Mouse (Mus musculus): ENCODE measurements around the gene Olfr96. TPM values are rescaled to one million over a fixed set of nuclear protein-coding genes. Genes with fewer than 3 reads are reported as not detected.

Olfr96 gene
- polyA plus RNA-seq (2015; fragmentation: Nextera tagmentation; extraction: Ambion mirVana): not detected in 2 replicates

- Histone ChIP-seq H3K4me1 (no peaks in the 10 kb centered on the region), H3K4me2 (no peak within 1 kb of the TSS), H3K27ac (no peak within 1 kb of the TSS), H3K36me3 (no peaks in the 10 kb centered on the region), H3K9me3 (no peaks in the 10 kb centered on the region), H3K27me3 (replicated peaks) (no peaks in the 10 kb centered on the region), H3K9ac (no peak within 1 kb of the TSS), H3K4me3 (replicated peaks) (no peak within 1 kb of the TSS)
- 57% methylated on average over 4 of the region's 4 CpGs for WGBS
- no peak for ATAC-seq (ENCODE audit: insufficient read depth, low FRiP score, low read depth)
These were observed at the start of gene Olfr96 for GRCm38 (mm10) chr17:37219846-37220245. Gene Olfr96 (plus strand): TSS chr17:37220146.

GRCm38 (mm10) chr17:37185474-37185873, 34.5 kb upstream of the Olfr96 start:
- 33% methylated on average over 6 of the region's 6 CpGs for WGBS
- ATAC-seq (ENCODE audit: insufficient read depth, low FRiP score, low read depth): no peak
- no peak overlapping the region for H3K27ac ChIP-seq
- H3K4me2 ChIP-seq: no peak overlapping the region
- H3K27me3 ChIP-seq (replicated peaks): no peaks in the 10 kb centered on the region
- no peak overlapping the region for H3K9ac ChIP-seq
- no peaks in the 10 kb centered on the region for H3K4me1 ChIP-seq
- no peaks in the 10 kb centered on the region for H3K9me3 ChIP-seq
- H3K36me3 ChIP-seq: no peaks in the 10 kb centered on the region
- no peak overlapping the region for H3K4me3 ChIP-seq (replicated peaks)

- H3K4me3 ChIP-seq (replicated peaks): no peak overlapping the region
- H3K9me3 ChIP-seq: no peaks in the 10 kb centered on the region
- no peaks in the 10 kb centered on the region for H3K27me3 ChIP-seq (replicated peaks)
- H3K36me3 ChIP-seq: no peaks in the 10 kb centered on the region
- 39% methylated on average over 2 of the region's 2 CpGs for WGBS
- no peak for ATAC-seq (ENCODE audit: insufficient read depth, low FRiP score, low read depth)
- no peak overlapping the region for H3K9ac ChIP-seq
- no peak overlapping the region for H3K4me2 ChIP-seq
- no peak overlapping the region for H3K27ac ChIP-seq
- H3K4me1 ChIP-seq: no peaks in the 10 kb centered on the region
These were observed 29.2 kb upstream of the Olfr96 start for GRCm38 (mm10) chr17:37190711-37191110.

GRCm38 (mm10) chr17:37193032-37193431, 26.9 kb upstream of the Olfr96 start:
- Histone ChIP-seq H3K27me3 (replicated peaks) (peaks cover 21% of the 10 kb centered on the region), H3K4me3 (replicated peaks) (no peak overlapping the region), H3K4me1 (peaks cover 9% of the 10 kb centered on the region; the same call in 1 of the 2 replicates), H3K9ac (no peak overlapping the region), H3K4me2 (no peak overlapping the region), H3K27ac (no peak overlapping the region), H3K9me3 (no peaks in the 10 kb centered on the region), H3K36me3 (no peaks in the 10 kb centered on the region)
- ATAC-seq (ENCODE audit: insufficient read depth, low FRiP score, low read depth): no peak

- H3K9ac ChIP-seq: no peak within 1 kb of the TSS
- no peak within 1 kb of the TSS for H3K27ac ChIP-seq
- no peak within 1 kb of the TSS for H3K4me3 ChIP-seq (replicated peaks)
- H3K4me1 ChIP-seq: peaks cover 9% of the 10 kb centered on the region; the same call in 1 of the 2 replicates
- WGBS: 83% methylated on average over 2 of the region's 2 CpGs
- peaks cover 27% of the 10 kb centered on the region for H3K27me3 ChIP-seq (replicated peaks)
- H3K36me3 ChIP-seq: no peaks in the 10 kb centered on the region
- H3K9me3 ChIP-seq: no peaks in the 10 kb centered on the region
- H3K4me2 ChIP-seq: no peak within 1 kb of the TSS
- no peak for ATAC-seq (ENCODE audit: insufficient read depth, low FRiP score, low read depth)
These were observed 26.3 kb upstream of the Olfr96 start, which contains the start of gene Ubd for GRCm38 (mm10) chr17:37193656-37194055. Gene Ubd (plus strand): TSS chr17:37193892.

GRCm38 (mm10) chr17:37194782-37195181, 25.2 kb upstream of the Olfr96 start:
- Histone ChIP-seq H3K4me3 (replicated peaks) (no peak overlapping the region), H3K27me3 (replicated peaks) (peaks cover 29% of the 10 kb centered on the region), H3K9ac (no peak overlapping the region), H3K9me3 (no peaks in the 10 kb centered on the region), H3K36me3 (no peaks in the 10 kb centered on the region), H3K27ac (no peak overlapping the region), H3K4me2 (no peak overlapping the region), H3K4me1 (peaks cover 9% of the 10 kb centered on the region; the same call in 1 of the 2 replicates)
- no peak for ATAC-seq (ENCODE audit: insufficient read depth, low FRiP score, low read depth)
- 74% methylated on average over 5 of the region's 5 CpGs for WGBS

- Histone ChIP-seq H3K9ac (no peak overlapping the region), H3K36me3 (no peaks in the 10 kb centered on the region), H3K27me3 (replicated peaks) (peaks cover 29% of the 10 kb centered on the region), H3K4me2 (peak overlapping the region; percentile 98), H3K4me3 (replicated peaks) (peak overlapping the region; percentile 51), H3K4me1 (peaks cover 9% of the 10 kb centered on the region; the same call in 1 of the 2 replicates), H3K27ac (no peak overlapping the region), H3K9me3 (no peaks in the 10 kb centered on the region)
- peak; percentile 65; the same call in 1 of the 2 replicates for ATAC-seq (ENCODE audit: insufficient read depth, low FRiP score, low read depth)
- under 1% methylated on average over 77 of the region's 77 CpGs for WGBS
These were observed 22.9 kb upstream of the Olfr96 start for GRCm38 (mm10) chr17:37196845-37197724.

- H3K4me1 ChIP-seq: peaks cover 9% of the 10 kb centered on the region; the same call in 1 of the 2 replicates
- no peak within 1 kb of the TSS for H3K27ac ChIP-seq
- no peak for ATAC-seq (ENCODE audit: insufficient read depth, low FRiP score, low read depth)
- no peak within 1 kb of the TSS for H3K4me2 ChIP-seq
- no peaks in the 10 kb centered on the region for H3K36me3 ChIP-seq
- 82% methylated on average over 2 of the region's 2 CpGs for WGBS
- no peak within 1 kb of the TSS for H3K4me3 ChIP-seq (replicated peaks)
- H3K27me3 ChIP-seq (replicated peaks): peaks cover 29% of the 10 kb centered on the region
- H3K9me3 ChIP-seq: no peaks in the 10 kb centered on the region
- H3K9ac ChIP-seq: no peak within 1 kb of the TSS
These were observed 19.1 kb upstream of the Olfr96 start, which contains the start of gene Olfr94 for GRCm38 (mm10) chr17:37200894-37201293. Gene Olfr94 (minus strand): TSS chr17:37200994.

- no peak overlapping the region for H3K27ac ChIP-seq
- peak; percentile 50; the same call in 1 of the 2 replicates for ATAC-seq (ENCODE audit: insufficient read depth, low FRiP score, low read depth)
- H3K9ac ChIP-seq: no peak overlapping the region
- 0 out of 2 replicates have a peak, but pooled peaks cover 5% of the 10 kb centered on the region for H3K27me3 ChIP-seq (replicated peaks)
- no peak overlapping the region for H3K4me2 ChIP-seq
- no peaks in the 10 kb centered on the region for H3K9me3 ChIP-seq
- no peak overlapping the region for H3K4me3 ChIP-seq (replicated peaks)
- 1% methylated on average over 4 of the region's 4 CpGs for WGBS
- H3K4me1 ChIP-seq: no peaks in the 10 kb centered on the region
- H3K36me3 ChIP-seq: no peaks in the 10 kb centered on the region
These were observed 16.6 kb upstream of the Olfr96 start for GRCm38 (mm10) chr17:37203206-37203916.

GRCm38 (mm10) chr17:37203917-37204236, 16.1 kb upstream of the Olfr96 start:
- ATAC-seq (ENCODE audit: insufficient read depth, low FRiP score, low read depth): no peak
- 25% methylated on average over 3 of the region's 3 CpGs for WGBS

GRCm38 (mm10) chr17:37210884-37211768, 8.8 kb upstream of the Olfr96 start:
- Histone ChIP-seq H3K9me3 (no peaks in the 10 kb centered on the region), H3K4me3 (replicated peaks) (no peak overlapping the region), H3K27me3 (replicated peaks) (peaks cover 12% of the 10 kb centered on the region), H3K36me3 (no peaks in the 10 kb centered on the region), H3K9ac (no peak overlapping the region), H3K4me2 (peak overlapping the region; percentile 39), H3K27ac (no peak overlapping the region), H3K4me1 (no peaks in the 10 kb centered on the region)
- ATAC-seq (ENCODE audit: insufficient read depth, low FRiP score, low read depth): no peak
- WGBS: 17% methylated on average over 40 of the region's 40 CpGs

More at GRCm38 (mm10) chr17:37203917-37204236, 16.1 kb upstream of the Olfr96 start:
- no peaks in the 10 kb centered on the region for H3K36me3 ChIP-seq
- no peaks in the 10 kb centered on the region for H3K27me3 ChIP-seq (replicated peaks)
- H3K4me1 ChIP-seq: no peaks in the 10 kb centered on the region
- no peak overlapping the region for H3K27ac ChIP-seq
- H3K4me2 ChIP-seq: no peak overlapping the region
- H3K4me3 ChIP-seq (replicated peaks): no peak overlapping the region
- H3K9ac ChIP-seq: no peak overlapping the region
- no peaks in the 10 kb centered on the region for H3K9me3 ChIP-seq
